Mouse (Mus musculus) lung, postnatal 0 days (tissue): ENCODE data around the gene St6galnac1. TPM values are rescaled to one million over a fixed set of nuclear protein-coding genes. Genes with fewer than 3 reads are reported as not detected.
A peak's percentile ranks its signal among the peaks of the same experiment; 100 is the strongest.

Source experiments
- ATAC-seq: fragments of 200-750 bp; cut with Nextera tagmentation; 2 replicates; pipeline ENCODE4 v1.8.0; 2017; ENCODE audit warnings: moderate library complexity
- DNase-seq: peaks from one replicate; pipeline ENCODE4 v3.0.0-alpha.2; 2016; ENCODE audit warnings: low spot score
- H3K27ac ChIP-seq: fragments of 300-500 bp; sonication (generic); 2 replicates; pipeline ENCODE4 v1.5.1; 2014; ENCODE audit warnings: antibody characterized with exemption, mild to moderate bottlenecking, low read length, mixed read lengths
- H3K27me3 ChIP-seq: fragments of 300-500 bp; sonication (generic); replicated peaks from 2 replicates; pipeline ENCODE4 v1.6.1; 2014; ENCODE audit warnings: low read length, mixed read lengths; ENCODE audit not compliant: insufficient read depth
- H3K36me3 ChIP-seq: fragments of 300-500 bp; sonication (generic); 2 replicates; pipeline ENCODE4 v1.6.1; 2014; ENCODE audit warnings: low read length, mixed read lengths; ENCODE audit not compliant: insufficient read depth
- H3K4me1 ChIP-seq: fragments of 300-500 bp; sonication (generic); 2 replicates; pipeline ENCODE4 v1.6.1; 2014; ENCODE audit warnings: antibody characterized with exemption, low read depth, low read length, mixed read lengths; ENCODE audit not compliant: insufficient read depth
- H3K4me2 ChIP-seq: fragments of 300-500 bp; sonication (generic); replicated peaks from 2 replicates; pipeline ENCODE4 v1.6.1; 2014; ENCODE audit warnings: low read depth, mild to moderate bottlenecking, low read length, moderate library complexity, mixed read lengths
- H3K4me3 ChIP-seq: fragments of 300-500 bp; sonication (generic); 2 replicates; pipeline ENCODE4 v1.5.1; 2014; ENCODE audit warnings: low read depth, low read length
- H3K9ac ChIP-seq: fragments of 300-500 bp; sonication (generic); replicated peaks from 2 replicates; pipeline ENCODE4 v1.6.1; 2014; ENCODE audit warnings: low read depth, mild to moderate bottlenecking
- H3K9me3 ChIP-seq: fragments of 300-500 bp; sonication (generic); 2 replicates; pipeline ENCODE4 v1.6.1; 2016; ENCODE audit warnings: low read length, mixed read lengths
- CTCF ChIP-seq: IDR thresholded peaks from 2 replicates; pipeline ENCODE4 v1.5.1; 2016; ENCODE audit warnings: antibody characterized with exemption, mild to moderate bottlenecking
- EP300 ChIP-seq: IDR thresholded peaks from 2 replicates; pipeline ENCODE4 v1.6.1; 2016; ENCODE audit warnings: antibody characterized with exemption, mild to moderate bottlenecking, control low read depth
- WGBS: fragments of 180-500 bp; shearing (Covaris S2); extraction: QIAGEN DNeasy Blood & Tissue Kit; methylation state at CpG from one replicate; pipeline ENCODE4 v1.1.7; 2014; 5-methylcytosine and 5-hydroxymethylcytosine counted together
- polyA plus RNA-seq: library from polyadenylated mRNA; unstranded; fragments of >200 nt; fragmentation: Nextera tagmentation; extraction: Ambion mirVana; gene quantifications from 2 replicates; pipeline ENCODE4 v1.2.1, GENCODE M21; 2015

Gene St6galnac1
- polyA plus RNA-seq, 1 experiment from 2014 or later: not detected

GRCm38 (mm10) chr11:116813610-116814009, 38.3 kb upstream of the St6galnac1 start:
- no peaks in the 10 kb centered on the region for H3K9me3 ChIP-seq
- DNase-seq: no peak
- 78% methylated on average over 13 of the region's 13 CpGs for WGBS
- no peak overlapping the region for H3K9ac ChIP-seq
- TF ChIP-seq CTCF (no peak), EP300 (no peak)
- H3K36me3 ChIP-seq: no peaks in the 10 kb centered on the region
- no peak for ATAC-seq
- H3K4me2 ChIP-seq: no peak overlapping the region
- no peaks in the 10 kb centered on the region for H3K27me3 ChIP-seq
- H3K27ac ChIP-seq: peak overlapping the region; percentile 89
- H3K4me1 ChIP-seq: peaks cover 22% of the 10 kb centered on the region
- H3K4me3 ChIP-seq: no peak overlapping the region

GRCm38 (mm10) chr11:116812793-116813529, 37.7 kb upstream of the St6galnac1 start:
- 53% methylated on average over 21 of the region's 21 CpGs for WGBS
- H3K4me3 ChIP-seq: no peak overlapping the region
- H3K27me3 ChIP-seq: no peaks in the 10 kb centered on the region
- TF ChIP-seq EP300 (no peak), CTCF (peak; percentile 46)
- peak overlapping the region; percentile 89; the same call in 1 of the 2 replicates for H3K27ac ChIP-seq
- no peak overlapping the region for H3K9ac ChIP-seq
- ATAC-seq (no peak), DNase-seq (no peak)
- H3K36me3 ChIP-seq: no peaks in the 10 kb centered on the region
- no peaks in the 10 kb centered on the region for H3K9me3 ChIP-seq
- H3K4me1 ChIP-seq: peaks cover 22% of the 10 kb centered on the region
- H3K4me2 ChIP-seq: no peak overlapping the region

- Histone ChIP-seq H3K4me2 (peak overlapping the region; percentile 50), H3K36me3 (no peaks in the 10 kb centered on the region), H3K27ac (no peak overlapping the region), H3K27me3 (no peaks in the 10 kb centered on the region), H3K9ac (no peak overlapping the region), H3K9me3 (no peaks in the 10 kb centered on the region), H3K4me1 (peaks cover 22% of the 10 kb centered on the region), H3K4me3 (no peak overlapping the region)
- no peak for TF ChIP-seq EP300
- peak; percentile 86 for DNase-seq
- ATAC-seq: peak; percentile 58
- 17% methylated on average over 29 of the region's 32 CpGs for WGBS
Measured at GRCm38 (mm10) chr11:116810983-116811901, 35.9 kb upstream of the St6galnac1 start.

GRCm38 (mm10) chr11:116810528-116810927, 35.2 kb upstream of the St6galnac1 start:
- no peak for ATAC-seq
- 81% methylated on average over 11 of the region's 11 CpGs for WGBS
- no peak overlapping the region for H3K4me3 ChIP-seq
- peaks cover 22% of the 10 kb centered on the region for H3K4me1 ChIP-seq
- H3K27me3 ChIP-seq: no peaks in the 10 kb centered on the region
- DNase-seq: no peak
- H3K9ac ChIP-seq: no peak overlapping the region
- no peak overlapping the region for H3K27ac ChIP-seq
- no peaks in the 10 kb centered on the region for H3K36me3 ChIP-seq
- no peaks in the 10 kb centered on the region for H3K9me3 ChIP-seq
- no peak overlapping the region for H3K4me2 ChIP-seq
- no peak for TF ChIP-seq CTCF
- no peak for TF ChIP-seq EP300

- Histone ChIP-seq H3K27me3 (no peaks in the 10 kb centered on the region), H3K4me3 (no peak overlapping the region), H3K4me1 (peaks cover 19% of the 10 kb centered on the region), H3K36me3 (no peaks in the 10 kb centered on the region), H3K9ac (no peak overlapping the region), H3K27ac (no peak overlapping the region), H3K9me3 (no peaks in the 10 kb centered on the region), H3K4me2 (no peak overlapping the region)
- 81% methylated on average over 8 of the region's 8 CpGs for WGBS
- no peak for TF ChIP-seq CTCF
- TF ChIP-seq EP300: no peak
- ATAC-seq (no peak), DNase-seq (no peak)
Measured at GRCm38 (mm10) chr11:116809520-116809919, 34.2 kb upstream of the St6galnac1 start.

- TF ChIP-seq EP300: no peak
- TF ChIP-seq CTCF: no peak
- no peak for ATAC-seq
- WGBS: 77% methylated on average over 11 of the region's 11 CpGs
Measured at GRCm38 (mm10) chr11:116808811-116809395, 33.6 kb upstream of the St6galnac1 start.

More at GRCm38 (mm10) chr11:116808811-116809395, 33.6 kb upstream of the St6galnac1 start:
- Histone ChIP-seq H3K4me3 (no peak overlapping the region), H3K9me3 (no peaks in the 10 kb centered on the region), H3K27me3 (no peaks in the 10 kb centered on the region), H3K27ac (no peak overlapping the region), H3K9ac (no peak overlapping the region), H3K4me1 (peaks cover 19% of the 10 kb centered on the region), H3K36me3 (no peaks in the 10 kb centered on the region), H3K4me2 (no peak overlapping the region)
- DNase-seq: no peak
